Mouse (Mus musculus) spleen, postnatal 0 days (tissue): ENCODE measurements around the gene Fam83g. TPM values are rescaled to one million over a fixed set of nuclear protein-coding genes. Genes with fewer than 3 reads are reported as not detected.

Experiments
- polyA plus RNA-seq: library from polyadenylated mRNA; unstranded; fragments of >200 nt; fragmentation: Nextera tagmentation; extraction: Ambion mirVana; gene quantifications from 2 replicates; pipeline ENCODE4 v1.2.1, GENCODE M21; 2015

Gene Fam83g
- polyA plus RNA-seq, result 6.5 and 7.5 TPM in 2 replicates

DNA sequence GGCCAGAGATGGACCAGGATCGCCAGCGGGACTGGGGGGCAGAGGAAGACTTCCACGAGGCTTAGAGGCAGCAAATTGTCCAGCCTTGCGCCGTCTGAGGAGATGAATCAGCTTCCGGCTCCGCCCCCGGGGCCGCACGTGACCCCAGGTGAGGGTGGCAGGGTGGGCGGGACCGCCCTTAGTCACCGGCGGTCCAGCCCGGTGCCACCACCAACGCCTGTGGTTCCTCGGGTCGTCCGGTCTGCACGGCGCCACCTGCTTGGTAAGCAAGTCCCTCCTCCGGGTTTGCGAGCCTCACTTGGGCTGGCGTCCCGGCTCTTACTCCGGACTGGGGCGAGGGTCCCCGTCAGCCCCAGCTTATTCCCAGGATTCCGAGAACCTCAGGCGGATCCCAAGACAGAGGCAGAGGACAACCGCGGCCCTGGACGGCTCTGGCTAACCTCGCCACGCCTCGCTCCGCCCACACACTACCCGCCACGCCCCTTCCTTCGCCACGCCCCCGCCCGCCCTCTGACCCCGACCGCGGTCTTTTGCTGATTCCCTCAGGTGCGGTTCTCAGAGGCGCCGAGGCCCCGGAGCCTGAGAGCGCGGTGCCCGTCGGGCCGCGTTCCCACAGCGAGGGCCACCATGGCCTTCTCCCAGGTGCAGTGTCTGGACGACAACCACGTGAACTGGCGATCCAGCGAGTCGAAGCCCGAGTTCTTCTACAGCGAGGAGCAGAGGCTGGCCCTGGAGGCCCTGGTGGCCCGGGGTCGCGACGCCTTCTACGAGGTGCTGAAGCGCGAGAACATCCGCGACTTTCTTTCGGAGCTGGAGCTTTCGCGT lies at the start of gene Fam83g:
Fam83g (plus strand) TSS at position 185 of the 825 bp plus-strand sequence.

DNA sequence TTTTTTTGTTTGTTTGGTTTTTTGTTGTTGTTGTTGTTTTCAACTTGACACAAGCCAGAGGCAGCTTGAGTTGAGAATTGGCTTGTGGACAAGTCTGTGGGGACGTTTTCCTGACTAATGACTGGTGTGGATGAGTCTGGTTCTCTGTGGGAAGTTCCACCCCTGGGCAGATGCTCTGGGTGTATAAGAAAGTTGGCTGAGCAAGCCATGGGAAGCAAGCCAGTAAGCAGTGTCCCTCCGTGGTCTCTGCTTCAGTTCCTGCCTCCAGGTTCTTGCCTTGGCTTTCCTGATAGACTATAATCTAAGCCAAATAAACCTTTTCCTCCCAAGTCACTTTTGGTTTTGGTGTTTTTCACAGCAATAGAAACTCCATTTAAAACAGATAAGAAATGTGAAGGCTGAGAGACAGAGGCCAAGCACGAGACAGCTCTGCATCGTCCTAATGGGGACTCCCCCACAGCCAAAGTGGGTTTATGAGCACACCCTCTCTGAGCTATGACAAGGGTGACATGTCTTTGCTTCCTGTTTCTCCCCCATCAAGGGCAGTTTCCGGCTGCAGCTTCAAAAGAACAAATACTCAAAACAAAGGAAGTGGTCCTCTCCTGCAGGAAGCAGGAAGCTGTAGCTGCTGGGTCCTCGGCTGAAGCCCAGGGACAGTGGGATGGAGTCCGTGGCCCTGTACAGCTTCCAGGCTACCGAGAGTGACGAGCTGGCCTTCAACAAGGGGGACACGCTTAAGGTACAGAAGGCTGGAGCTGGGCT lies 31.0 kb upstream of the Fam83g start, which contains the start of gene Grap:
Grap (plus strand) TSS at position 580 of the 762 bp plus-strand sequence.

DNA sequence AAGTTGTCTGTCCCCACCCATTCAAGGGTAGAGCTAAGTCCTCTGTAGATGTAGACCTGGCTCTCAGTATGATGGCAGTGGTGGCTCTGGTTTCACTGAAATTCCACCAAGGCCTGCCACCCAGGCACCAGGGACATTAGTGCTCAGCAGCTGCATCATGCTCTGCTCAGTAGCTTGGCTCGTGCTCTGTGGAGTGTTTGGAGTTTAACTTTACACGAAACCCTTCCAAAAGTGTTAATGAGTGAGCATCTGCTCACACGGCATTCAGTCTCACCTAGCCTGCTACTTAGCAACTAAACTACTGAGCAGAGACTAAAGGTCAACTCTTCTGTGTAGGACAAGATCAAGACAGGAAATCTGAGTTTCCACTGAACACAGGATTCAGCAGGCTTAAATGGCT lies 36.7 kb downstream of the Fam83g start, which contains the start of gene Slc5a10:
Slc5a10 (minus strand) TSS at position 191 of the 400 bp plus-strand sequence.

Other genes with a start within 250 kb of the Fam83g start
- gene Rnf112, start 230.0 kb upstream of the Fam83g start, polyA plus RNA-seq, result 0.13 and 0.22 TPM in 2 replicates
- gene Mfap4, start 198.7 kb upstream of the Fam83g start, polyA plus RNA-seq, result 57.8 and 76.4 TPM in 2 replicates
- 12.6 and 15.2 TPM in 2 replicates for gene Mapk7, start 189.7 kb upstream of the Fam83g start, polyA plus RNA-seq
- 3.7 and 4.8 TPM in 2 replicates for gene B9d1, start 178.9 kb upstream of the Fam83g start, polyA plus RNA-seq
- 7.8 and 11.6 TPM in 2 replicates for gene Epn2, start 104.4 kb upstream of the Fam83g start, polyA plus RNA-seq
- 16.0 and 22.0 TPM in 2 replicates for gene Grap, start 30.8 kb upstream of the Fam83g start, polyA plus RNA-seq
- not detected in 2 replicates for gene Slc5a10, start 36.7 kb downstream of the Fam83g start, polyA plus RNA-seq
- 10.6 and 11.6 TPM in 2 replicates for gene Prpsap2, start 78.0 kb downstream of the Fam83g start, polyA plus RNA-seq
- 4.8 and 6.3 TPM in 2 replicates for gene Ulk2, start 171.0 kb downstream of the Fam83g start, polyA plus RNA-seq
- 9.6 and 10.2 TPM in 2 replicates for gene Akap10, start 246.2 kb downstream of the Fam83g start, polyA plus RNA-seq